ENCODE assay signal across 16 mouse cellular contexts in the genomic region with DNA sequence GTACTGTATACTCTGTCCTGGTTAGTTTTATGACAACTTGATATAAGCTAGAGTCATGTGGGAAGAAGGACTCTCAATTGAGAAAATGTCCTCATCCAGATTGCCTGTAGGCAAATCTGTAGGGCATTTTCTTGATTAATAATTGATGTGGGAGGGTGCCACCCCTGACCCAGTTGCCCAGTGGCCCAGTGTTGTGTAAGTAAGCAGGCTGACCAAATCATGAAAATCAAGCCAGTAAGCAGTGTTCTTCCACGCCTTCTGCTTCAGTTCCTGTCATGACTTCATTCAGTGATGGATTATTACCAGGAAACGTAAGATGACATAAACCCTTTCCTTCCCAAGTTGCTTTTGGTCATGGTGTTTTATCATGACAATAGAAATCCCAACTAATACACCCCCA. TPM values are rescaled to one million over a fixed set of nuclear protein-coding genes. Genes with fewer than 3 reads are reported as not detected.
"Had no signal": no experiment of that assay in that cellular context is flagged by ENCODE, and none has a peak within 500 bp of the region (broad histone marks: within the 10 kb centered on the region; RNA-seq: fewer than 3 reads in every experiment).

No protein-coding gene starts in this region.

- DNase-seq: kidney, postnatal 10 days; layer of hippocampus, adult 9-11 months; lung, adult 2 months; lung, postnatal 14 days; lung, postnatal 4 days; midbrain, embryonic 14.5 days; thymus, adult 2 months; thymus, postnatal 14 days; thymus, postnatal 4 days had no signal

- H3K27me3 ChIP-seq: intestine, embryonic 15.5 days; limb, embryonic 13.5 days had no signal

- H3K27ac ChIP-seq: intestine, embryonic 15.5 days; layer of hippocampus, adult 2 months; limb, embryonic 10.5 days; limb, embryonic 13.5 days; liver, embryonic 15.5 days had no signal

- H3K9me3 ChIP-seq: intestine, embryonic 15.5 days; limb, embryonic 10.5 days; limb, embryonic 13.5 days; liver, embryonic 15.5 days had no signal

- H3K4me3 ChIP-seq: intestine, embryonic 15.5 days; layer of hippocampus, adult 2 months; limb, embryonic 10.5 days; limb, embryonic 13.5 days; liver, embryonic 15.5 days had no signal

- ATAC-seq: intestine, embryonic 15.5 days had no signal

- H3K9ac ChIP-seq: intestine, embryonic 15.5 days; limb, embryonic 13.5 days; liver, embryonic 15.5 days had no signal

- H3K4me2 ChIP-seq: intestine, embryonic 15.5 days; limb, embryonic 13.5 days; liver, embryonic 11.5 days; liver, embryonic 15.5 days; midbrain, embryonic 11.5 days had no signal

- H3K36me3 ChIP-seq: limb, embryonic 10.5 days; liver, embryonic 15.5 days had no signal

RNA-seq across cellular contexts. Expression of a gene that starts 50.6 kb away (rescaled TPM):
- polyA plus RNA-seq: limb, embryonic 10.5 days had no signal
